Mouse (Mus musculus) embryonic facial prominence, embryonic 10.5 days (tissue): ENCODE measurements around the gene Max. TPM values are rescaled to one million over a fixed set of nuclear protein-coding genes. Genes with fewer than 3 reads are reported as not detected.

ENCODE experiments used
- DNase-seq: peaks from one replicate; pipeline ENCODE4 v3.0.0-alpha.2; 2017; ENCODE audit warnings: low spot score
- H3K27ac ChIP-seq: fragments of 300-500 bp; sonication (generic); replicated peaks from 2 replicates; pipeline ENCODE4 v1.5.1; 2016; ENCODE audit warnings: mild to moderate bottlenecking
- H3K27me3 ChIP-seq: fragments of 300-500 bp; sonication (generic); replicated peaks from 2 replicates; pipeline ENCODE4 v1.6.1; 2016; ENCODE audit warnings: low read depth, mild to moderate bottlenecking; ENCODE audit not compliant: poor library complexity, severe bottlenecking
- H3K36me3 ChIP-seq: fragments of 300-500 bp; sonication (generic); replicated peaks from 2 replicates; pipeline ENCODE4 v1.6.1; 2016; ENCODE audit warnings: mild to moderate bottlenecking, moderate library complexity
- H3K4me1 ChIP-seq: fragments of 300-500 bp; sonication (generic); 2 replicates; pipeline ENCODE4 v1.6.1; 2016
- H3K4me3 ChIP-seq: fragments of 300-500 bp; sonication (generic); 2 replicates; pipeline ENCODE4 v1.5.1; 2016; ENCODE audit warnings: mild to moderate bottlenecking, moderate library complexity
- H3K9me3 ChIP-seq: fragments of 300-500 bp; sonication (generic); 2 replicates; pipeline ENCODE4 v1.6.1; 2016; ENCODE audit warnings: mild to moderate bottlenecking
- WGBS: fragments of 180-500 bp; shearing (Covaris S2); methylation state at CpG from one replicate; pipeline ENCODE4 v1.1.7; 2016; 5-methylcytosine and 5-hydroxymethylcytosine counted together
- polyA plus RNA-seq: library from polyadenylated mRNA; unstranded; fragments of >200 nt; fragmentation: Nextera tagmentation; extraction: Ambion mirVana; gene quantifications from 2 replicates; pipeline ENCODE4 v1.2.1, GENCODE M21; 2016

Max gene
- polyA plus RNA-seq, 1 experiment from 2014 or later, result 9.8 TPM

DNA sequence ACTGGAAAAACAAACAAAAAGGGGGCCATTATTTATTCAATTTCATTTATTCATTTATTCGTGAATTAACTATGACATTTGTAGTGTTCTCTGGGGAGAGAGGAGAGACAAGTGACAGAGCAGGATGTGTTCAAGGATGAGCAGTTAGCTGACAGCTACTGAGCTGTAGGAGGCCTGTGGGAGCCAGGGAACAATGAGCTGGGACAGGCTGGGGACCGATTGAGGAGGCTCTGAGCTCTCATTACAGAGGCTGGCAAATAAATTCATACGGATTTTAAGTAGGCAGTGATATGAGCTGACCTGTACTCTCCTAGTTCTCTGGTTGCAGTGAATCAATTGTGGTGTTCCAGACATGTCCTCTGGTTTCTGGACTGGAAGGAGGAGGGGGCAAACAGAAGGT lies 70.8 kb downstream of the Max start:
- no peak for DNase-seq
- WGBS, result 77% methylated on average over 3 of the region's 3 CpGs
- Histone ChIP-seq H3K36me3 (peaks cover 49% of the 10 kb centered on the region), H3K9me3 (no peaks in the 10 kb centered on the region), H3K27me3 (no peaks in the 10 kb centered on the region), H3K4me1 (peaks cover 16% of the 10 kb centered on the region), H3K27ac (no peak overlapping the region), H3K4me3 (no peak overlapping the region)

DNA sequence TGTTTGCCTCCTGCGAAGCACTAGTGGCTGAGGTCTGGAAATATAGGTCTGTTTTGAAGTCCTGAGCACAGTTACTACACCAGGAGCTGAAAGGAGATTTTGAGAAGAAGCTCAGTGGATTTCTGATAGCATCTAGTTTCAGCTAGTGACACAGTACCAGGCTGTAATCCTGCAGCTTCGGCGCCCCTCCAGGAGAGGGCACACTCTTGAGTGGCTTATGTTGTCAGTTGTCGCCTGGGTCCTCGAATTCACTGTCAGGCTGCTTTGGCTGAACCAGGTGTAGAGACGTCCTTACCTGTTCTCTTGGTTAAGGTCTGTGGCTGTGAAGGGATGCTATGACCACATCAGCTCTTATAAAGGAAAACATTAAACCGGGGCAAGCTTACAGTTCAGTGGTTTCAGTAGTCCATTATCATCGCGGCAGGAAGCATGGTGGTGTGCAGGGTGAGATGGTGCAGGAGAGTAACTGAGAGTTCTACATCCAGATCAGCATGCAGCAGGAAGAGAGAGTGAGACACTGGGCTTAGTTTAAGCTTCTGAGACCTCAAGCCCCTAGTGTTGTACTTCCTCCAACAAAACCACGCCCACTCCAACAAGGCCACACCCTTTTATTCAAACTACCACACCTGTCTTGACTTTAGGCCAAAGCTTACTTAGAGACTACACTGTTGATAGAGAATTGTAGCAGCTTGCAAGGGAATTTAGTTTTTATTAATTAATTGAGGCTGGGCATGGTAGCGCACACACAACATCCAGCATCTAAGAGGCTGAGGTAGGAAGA lies 72.4 kb downstream of the Max start:
- 88% methylated on average over 11 of the region's 11 CpGs for WGBS
- Histone ChIP-seq H3K4me1 (peaks cover 4% of the 10 kb centered on the region; the same call in 1 of the 2 replicates), H3K36me3 (peaks cover 53% of the 10 kb centered on the region), H3K4me3 (no peak overlapping the region), H3K27me3 (no peaks in the 10 kb centered on the region), H3K9me3 (no peaks in the 10 kb centered on the region), H3K27ac (no peak overlapping the region)
- DNase-seq, result no peak

DNA sequence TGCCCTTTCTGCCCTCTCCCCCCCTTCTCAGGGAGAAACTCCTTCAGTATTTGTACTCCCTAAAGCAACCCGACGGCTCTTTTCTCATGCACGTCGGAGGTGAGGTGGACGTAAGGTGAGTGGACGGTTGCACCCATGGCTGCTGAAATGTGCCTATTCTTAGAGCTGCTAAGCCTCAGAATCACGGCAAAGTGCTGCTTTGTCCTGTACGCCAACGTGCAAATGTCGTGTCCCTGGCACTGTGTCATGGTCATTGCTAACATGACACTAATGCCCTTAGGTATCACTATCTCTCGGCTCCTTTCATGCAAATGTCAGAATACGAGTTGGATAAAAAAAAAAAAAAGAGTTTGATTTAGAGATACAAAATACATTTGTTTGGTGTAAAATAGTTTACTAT lies 74.1 kb downstream of the Max start:
- 94% methylated on average over 12 of the region's 12 CpGs for WGBS
- H3K4me3 ChIP-seq, result no peak overlapping the region
- DNase-seq, result no peak
- no peaks in the 10 kb centered on the region for H3K4me1 ChIP-seq
- H3K27ac ChIP-seq, result no peak overlapping the region
- peaks cover 52% of the 10 kb centered on the region for H3K36me3 ChIP-seq
- no peaks in the 10 kb centered on the region for H3K27me3 ChIP-seq
- no peaks in the 10 kb centered on the region for H3K9me3 ChIP-seq

Other genes starting within 250 kb of the Max start
- gene Churc1, start 196.7 kb downstream of the Max start, polyA plus RNA-seq, result 97.1 and 101 TPM in 2 replicates
- 50.3 and 50.4 TPM in 2 replicates for gene Fntb, start 196.6 kb downstream of the Max start, polyA plus RNA-seq
- 0.55 and 1.3 TPM in 2 replicates for gene Gpx2, start 166.6 kb downstream of the Max start, polyA plus RNA-seq
- 15.7 and 17.3 TPM in 2 replicates for gene Rab15, start 139.3 kb downstream of the Max start, polyA plus RNA-seq